Mouse (Mus musculus): ENCODE results near the gene Pwp1. TPM values are rescaled to one million over a fixed set of nuclear protein-coding genes. Genes with fewer than 3 reads are reported as not detected.
"Not testable (repeated sequence)": the region's sequence is repeated elsewhere in the genome, so short reads cannot be mapped to it uniquely, and the experiment has no call there.

The Pwp1 gene
- 10 to 100 TPM; 18.5 to 21.7 TPM for total RNA-seq (2021)

DNA sequence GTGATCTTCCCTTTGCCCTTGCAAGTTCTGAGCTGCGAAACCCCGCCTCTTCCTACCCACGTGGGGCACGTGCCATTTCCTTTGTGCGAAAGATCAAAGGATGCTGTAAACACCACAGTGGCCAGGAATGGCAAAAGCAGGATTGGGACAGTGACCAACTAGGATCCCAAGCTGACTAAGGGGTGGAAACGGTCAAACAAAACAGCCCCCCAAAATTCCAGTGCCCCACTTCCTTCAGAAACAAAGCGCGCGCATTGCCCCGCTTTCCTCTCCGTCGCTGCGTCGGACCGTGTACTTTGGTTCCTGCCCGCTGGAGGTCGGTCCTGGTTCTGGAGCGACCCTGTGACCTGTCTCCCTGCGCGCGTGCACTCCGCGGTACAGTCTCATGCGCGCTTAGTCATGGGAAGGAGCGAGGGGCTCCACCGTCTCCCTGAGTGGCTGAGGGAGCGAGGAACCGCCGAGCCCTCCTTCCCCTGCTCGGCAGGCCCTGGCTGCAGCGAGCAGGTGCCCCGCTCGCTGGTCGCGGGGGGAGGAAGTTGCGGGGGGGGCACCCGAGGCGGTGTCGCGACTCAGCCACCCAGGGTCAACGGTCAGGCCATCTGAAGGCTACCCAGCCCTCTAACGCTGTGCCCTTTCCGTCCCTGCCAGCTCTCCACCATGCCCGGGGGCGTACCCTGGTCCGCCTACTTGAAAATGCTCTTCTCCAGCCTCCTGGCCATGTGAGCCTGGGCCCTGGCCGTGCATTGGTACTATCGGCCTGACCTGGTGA lies at the start of gene Pwp1:
Gene Pwp1 (plus strand): TSS at position 410 of the 769 bp plus-strand sequence.
- DNase-seq (ENCODE audit: extremely low spot score in 1 of 2, low spot score in 1 of 2): peak; percentile 10 to 11

- DNase-seq (ENCODE audit: extremely low spot score in 1 of 2, low spot score in 1 of 2): not testable (repeated sequence)
These were observed 7.1 kb upstream of the Pwp1 start for GRCm38 (mm10) chr10:85822143-85822696.

GRCm38 (mm10) chr10:85823752-85824151 lies 5.5 kb upstream of the Pwp1 start:
- not testable (repeated sequence) for DNase-seq (ENCODE audit: extremely low spot score in 1 of 2, low spot score in 1 of 2)

GRCm38 (mm10) chr10:85828722-85829084 lies 591 bp upstream of the Pwp1 start:
- DNase-seq (ENCODE audit: extremely low spot score in 1 of 2, low spot score in 1 of 2): not testable (repeated sequence)

GRCm38 (mm10) chr10:85846105-85846862 lies 17.0 kb downstream of the Pwp1 start:
- DNase-seq (ENCODE audit: extremely low spot score in 1 of 2, low spot score in 1 of 2): no peak

- DNase-seq (ENCODE audit: extremely low spot score in 1 of 2, low spot score in 1 of 2): peak; percentile 91 to 95
These were observed 42.6 kb downstream of the Pwp1 start for GRCm38 (mm10) chr10:85871698-85872478.

DNA sequence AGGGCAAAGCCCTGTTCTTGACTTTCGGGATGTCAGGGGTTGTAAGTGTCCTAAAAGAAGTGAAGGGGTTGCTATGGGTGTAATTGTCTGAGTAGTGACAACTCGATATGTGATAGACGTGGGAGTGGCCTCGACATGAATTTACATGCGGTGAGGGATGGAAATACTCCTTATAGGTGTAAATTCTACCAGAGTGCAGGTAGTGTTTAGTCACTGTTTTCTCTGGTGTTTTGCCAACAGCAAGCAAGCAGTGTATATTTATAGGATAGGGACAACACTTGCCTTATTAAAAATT lies 43.1 kb downstream of the Pwp1 start:
- DNase-seq (ENCODE audit: extremely low spot score in 1 of 2, low spot score in 1 of 2): no peak

DNA sequence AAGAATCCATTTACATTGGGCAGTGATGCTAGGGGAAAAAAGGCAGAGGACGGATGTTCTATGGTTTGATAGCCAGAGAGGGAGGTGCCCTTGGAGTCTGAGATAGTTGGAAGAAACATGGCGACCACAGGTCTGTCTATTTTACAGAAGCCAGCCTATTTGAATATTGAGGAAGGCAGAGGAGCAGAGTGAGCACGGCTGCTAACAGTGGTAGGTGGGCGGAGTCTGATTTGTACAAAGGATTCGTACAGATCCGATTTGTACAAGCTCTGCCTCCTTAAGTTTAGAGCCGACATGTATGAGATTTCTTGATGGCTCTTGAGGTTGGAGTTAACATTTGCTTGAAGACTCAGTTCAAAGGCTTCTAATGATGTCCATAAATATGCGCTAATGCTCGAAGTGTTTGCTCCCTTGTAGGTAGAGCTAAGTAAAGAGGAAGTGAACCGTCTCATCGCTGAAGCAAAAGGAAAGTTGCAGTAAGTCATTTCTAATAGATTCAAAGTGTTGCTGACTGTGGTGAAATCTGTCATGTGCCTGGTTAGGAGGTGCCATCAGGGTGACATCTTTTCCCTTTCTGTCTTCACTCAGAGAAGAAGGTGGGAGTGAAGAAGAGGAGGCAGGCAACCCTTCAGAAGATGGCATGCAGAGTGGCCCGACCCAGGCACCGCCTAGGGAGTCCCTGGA lies 44.7 kb downstream of the Pwp1 start:
- no peak for DNase-seq (ENCODE audit: extremely low spot score in 1 of 2, low spot score in 1 of 2)

GRCm38 (mm10) chr10:85875812-85876211 lies 46.5 kb downstream of the Pwp1 start:
- DNase-seq (ENCODE audit: extremely low spot score in 1 of 2, low spot score in 1 of 2): no peak

DNA sequence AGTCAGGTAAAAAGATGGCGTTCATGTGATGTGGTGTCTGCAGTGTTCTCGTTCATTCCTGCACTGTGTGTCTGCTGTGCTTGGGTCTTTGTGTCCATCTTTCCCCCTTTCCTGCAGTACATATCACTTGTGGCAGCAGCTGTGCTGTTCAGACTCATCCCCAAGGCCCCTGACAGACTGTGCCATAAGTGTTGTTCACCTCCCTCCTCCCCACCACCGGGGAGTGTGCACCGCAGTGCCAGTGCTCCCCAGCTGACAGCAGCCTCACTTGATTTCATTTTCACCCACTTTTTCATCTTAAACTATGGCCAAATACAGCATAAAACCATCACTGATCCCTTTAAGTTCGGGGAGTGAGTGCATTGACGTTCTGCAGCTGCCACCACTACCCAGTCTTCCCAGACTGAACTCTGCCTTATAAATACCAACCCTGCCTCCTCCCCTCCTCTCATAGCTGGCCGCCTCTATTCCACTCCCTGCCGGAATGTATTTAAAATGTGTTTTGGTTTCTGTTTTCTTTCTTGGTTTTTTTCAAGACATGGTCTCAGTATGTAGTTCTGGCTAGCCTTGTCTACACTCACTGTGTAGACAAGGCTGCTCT lies 50.7 kb downstream of the Pwp1 start:
- DNase-seq (ENCODE audit: extremely low spot score in 1 of 2, low spot score in 1 of 2): no peak

- DNase-seq (ENCODE audit: extremely low spot score in 1 of 2, low spot score in 1 of 2): peak; percentile 76 to 87
These were observed 87.4 kb downstream of the Pwp1 start, which contains the start of gene Prdm4 for GRCm38 (mm10) chr10:85916498-85917309. Gene Prdm4, minus strand, starts transcription at chr10:85917142.

DNA sequence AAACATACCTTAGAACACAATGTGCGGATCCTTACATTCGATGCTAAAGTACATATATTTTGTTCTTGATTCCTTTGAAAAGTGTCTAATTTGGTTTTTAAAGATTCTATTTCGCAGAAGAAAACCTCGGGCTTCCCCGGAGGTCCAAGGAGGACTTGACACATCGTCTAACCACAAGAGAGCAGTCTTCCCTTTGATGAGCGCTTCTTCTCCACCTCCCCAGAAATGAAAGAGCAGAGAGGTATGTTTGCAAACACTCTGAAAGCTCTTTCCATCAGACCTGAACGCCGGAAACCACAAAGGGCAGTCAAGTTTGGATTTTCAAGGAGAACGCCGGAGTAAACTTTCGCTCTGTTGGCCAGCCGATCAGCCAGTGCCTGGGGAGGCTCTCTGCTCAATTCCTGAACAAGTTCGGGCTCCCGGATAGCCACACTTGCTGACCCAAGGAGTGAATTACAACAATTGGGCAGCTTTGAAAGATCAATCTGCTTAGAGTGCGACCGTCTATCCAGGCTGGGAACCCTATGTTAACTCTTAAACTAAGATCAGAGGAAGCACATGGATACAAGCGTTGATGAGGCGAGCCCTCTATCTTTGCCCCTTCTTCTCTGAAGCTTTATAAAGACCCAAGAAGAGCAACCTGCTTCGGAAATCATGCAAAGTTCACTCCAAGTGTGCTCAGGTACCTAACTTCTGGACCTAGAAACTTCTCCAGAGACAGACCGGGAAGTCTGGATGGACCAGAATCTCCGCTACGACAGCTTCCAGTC lies 98.6 kb downstream of the Pwp1 start, which contains the start of gene Ascl4:
Gene Ascl4 (plus strand): TSS at position 6 of the 770 bp plus-strand sequence.
- peak in 1 of 2 experiments; percentile 11 for DNase-seq (ENCODE audit: extremely low spot score in 1 of 2, low spot score in 1 of 2)

- DNase-seq (ENCODE audit: extremely low spot score in 1 of 2, low spot score in 1 of 2): peak; percentile 67 to 78
These were observed 99.4 kb downstream of the Pwp1 start for GRCm38 (mm10) chr10:85928499-85929207.

DNA sequence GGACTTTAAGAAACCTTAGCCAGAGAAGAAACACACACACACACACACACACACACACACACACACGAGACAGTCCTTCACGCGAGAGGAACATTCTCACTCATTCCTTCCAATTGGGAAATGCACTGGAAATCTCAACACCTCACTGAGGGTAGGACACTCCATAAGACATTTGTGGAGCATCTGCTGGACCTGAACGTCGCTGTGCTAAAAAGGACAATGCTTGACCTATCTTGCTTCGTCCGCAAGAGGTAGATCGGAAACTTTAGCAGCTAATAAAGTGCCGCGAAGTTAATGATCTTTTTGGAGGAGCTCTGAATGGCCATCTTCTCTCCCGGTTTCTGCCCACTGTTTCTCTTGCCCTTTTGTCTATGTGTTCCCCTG lies 99.9 kb downstream of the Pwp1 start:
- no peak for DNase-seq (ENCODE audit: extremely low spot score in 1 of 2, low spot score in 1 of 2)

GRCm38 (mm10) chr10:85929962-85930361 lies 100.7 kb downstream of the Pwp1 start:
- DNase-seq (ENCODE audit: extremely low spot score in 1 of 2, low spot score in 1 of 2): no peak

DNA sequence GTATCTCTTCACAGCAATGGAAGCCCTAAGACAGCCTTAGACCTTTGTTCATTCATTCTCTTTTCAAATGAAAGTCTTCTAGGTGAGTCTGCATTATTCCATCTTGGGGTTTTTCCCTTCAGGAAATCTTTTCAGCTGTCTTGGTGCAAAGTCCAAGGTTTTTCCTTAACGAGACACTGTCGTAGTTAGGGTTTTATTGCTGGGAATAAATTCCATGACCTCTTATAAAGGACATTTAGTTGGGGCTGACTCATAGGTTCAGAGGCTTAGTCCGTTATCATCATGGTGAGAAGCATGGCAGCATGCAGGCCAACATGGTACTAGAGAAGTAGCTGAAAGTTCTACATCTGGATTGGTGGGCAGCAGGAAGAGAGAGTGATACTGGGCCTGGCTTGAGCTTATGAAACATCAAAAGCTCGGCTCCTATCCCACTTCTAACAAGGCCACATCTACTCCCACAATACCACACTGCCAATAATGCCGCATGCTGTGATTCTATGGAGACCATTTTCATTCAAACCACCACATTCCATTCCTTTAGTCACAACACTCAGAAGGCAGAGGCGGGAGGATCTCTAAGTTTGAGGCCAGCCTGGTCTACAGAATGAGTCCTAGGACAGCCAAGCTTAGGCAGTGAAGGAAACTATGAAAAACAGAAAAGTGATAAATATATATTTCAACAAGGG lies 107.1 kb downstream of the Pwp1 start:
- DNase-seq (ENCODE audit: extremely low spot score in 1 of 2, low spot score in 1 of 2): no peak
